Mouse (Mus musculus): ENCODE results near the gene Vmn1r9. TPM values are rescaled to one million over a fixed set of nuclear protein-coding genes. Genes with fewer than 3 reads are reported as not detected.
"Not testable (repeated sequence)": the region's sequence is repeated elsewhere in the genome, so short reads cannot be mapped to it uniquely, and the experiment has no call there.

Vmn1r9 gene
- polyA plus RNA-seq (2015; fragmentation: Nextera tagmentation; extraction: Ambion mirVana): not detected in 2 replicates

DNA sequence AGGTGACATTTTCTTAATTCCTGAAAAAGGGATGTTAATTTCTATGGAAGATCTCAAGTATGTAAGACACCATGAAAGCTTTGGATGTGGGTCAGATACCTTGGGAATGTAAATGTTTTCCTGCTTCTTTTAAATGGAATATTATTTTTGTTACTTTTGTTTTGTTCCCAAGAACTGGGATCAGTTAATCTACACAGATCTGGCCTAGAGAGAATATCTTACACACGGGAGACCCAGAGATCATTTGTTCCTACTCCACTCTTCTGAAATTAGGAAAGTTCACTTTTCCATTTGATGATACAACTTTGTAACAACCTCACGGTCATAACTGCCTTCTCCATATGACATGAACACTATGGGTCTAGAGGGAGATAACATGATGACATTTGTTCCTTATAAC is at the start of gene Vmn1r9:
Gene Vmn1r9 (plus strand): TSS at position 301 of the 400 bp plus-strand sequence.
- WGBS: 90% methylated on average over 2 of the region's 2 CpGs
- Histone ChIP-seq H3K4me2 (no peak within 1 kb of the TSS), H3K27me3 (no peaks in the 10 kb centered on the region), H3K9ac (no peak within 1 kb of the TSS), H3K9me3 (replicated peaks) (no peaks in the 10 kb centered on the region), H3K4me1 (no peaks in the 10 kb centered on the region), H3K36me3 (ENCODE audit: poor library complexity, severe bottlenecking) (no peaks in the 10 kb centered on the region), H3K4me3 (no peak within 1 kb of the TSS), H3K27ac (no peak within 1 kb of the TSS)
- no peak for ATAC-seq

- not testable (repeated sequence) for H3K4me2 ChIP-seq, H3K27me3 ChIP-seq
Observed at GRCm38 (mm10) chr6:57025224-57025623, 41.4 kb upstream of the Vmn1r9 start, which contains the start of gene Vmn1r7. TSS of gene Vmn1r7 (minus strand) at chr6:57025324.

GRCm38 (mm10) chr6:57031984-57032383 is 34.6 kb upstream of the Vmn1r9 start, which contains the start of gene Vmn1r8:
TSS of gene Vmn1r8 (plus strand) at chr6:57032284.
- no peaks in the 10 kb centered on the region for H3K27me3 ChIP-seq
- ATAC-seq: no peak
- no peaks in the 10 kb centered on the region for H3K36me3 ChIP-seq (ENCODE audit: poor library complexity, severe bottlenecking)
- H3K9ac ChIP-seq: no peak within 1 kb of the TSS
- no peak within 1 kb of the TSS for H3K4me2 ChIP-seq
- H3K9me3 ChIP-seq (replicated peaks): no peaks in the 10 kb centered on the region
- no peak within 1 kb of the TSS for H3K27ac ChIP-seq
- no peak within 1 kb of the TSS for H3K4me3 ChIP-seq
- H3K4me1 ChIP-seq: no peaks in the 10 kb centered on the region

More at GRCm38 (mm10) chr6:57025224-57025623, 41.4 kb upstream of the Vmn1r9 start, which contains the start of gene Vmn1r7:
- H3K4me1 ChIP-seq; H3K36me3 ChIP-seq (ENCODE audit: poor library complexity, severe bottlenecking); H3K4me3 ChIP-seq; ATAC-seq; H3K27ac ChIP-seq; H3K9me3 ChIP-seq (replicated peaks); H3K9ac ChIP-seq: not testable (repeated sequence)
- WGBS: 87% methylated on average over 2 of the region's 2 CpGs

DNA sequence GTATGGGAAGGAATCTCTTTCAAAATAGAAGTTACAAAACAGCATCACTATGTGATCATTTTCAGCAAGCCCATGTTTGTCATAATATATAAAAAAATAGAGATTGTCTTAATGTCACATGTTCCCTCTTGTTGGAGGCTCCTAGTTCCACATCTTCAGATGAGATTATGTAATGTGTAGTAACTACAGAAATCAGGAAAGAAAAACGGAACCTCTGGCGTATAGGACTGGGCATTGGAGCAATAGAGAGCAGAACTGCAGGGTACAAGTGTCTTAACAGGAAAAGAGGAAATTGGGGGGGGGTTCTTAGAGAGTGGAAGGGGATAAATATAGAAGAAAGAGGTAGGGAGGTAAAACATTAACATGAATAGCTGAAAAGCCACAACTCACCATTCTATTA is 31.9 kb upstream of the Vmn1r9 start:
- Histone ChIP-seq H3K9me3 (replicated peaks) (no peaks in the 10 kb centered on the region), H3K4me3 (no peak overlapping the region), H3K4me1 (no peaks in the 10 kb centered on the region), H3K36me3 (ENCODE audit: poor library complexity, severe bottlenecking) (no peaks in the 10 kb centered on the region), H3K27ac (no peak overlapping the region), H3K4me2 (no peak overlapping the region), H3K27me3 (no peaks in the 10 kb centered on the region), H3K9ac (no peak overlapping the region)
- WGBS: 84% methylated on average over 2 of the region's 2 CpGs
- no peak for ATAC-seq

- H3K27me3 ChIP-seq: no peaks in the 10 kb centered on the region
- no peaks in the 10 kb centered on the region for H3K36me3 ChIP-seq (ENCODE audit: poor library complexity, severe bottlenecking)
- H3K27ac ChIP-seq: no peak overlapping the region
- ATAC-seq: no peak
- H3K4me3 ChIP-seq: no peak overlapping the region
- no peaks in the 10 kb centered on the region for H3K9me3 ChIP-seq (replicated peaks)
- H3K4me2 ChIP-seq: no peak overlapping the region
- H3K9ac ChIP-seq: no peak overlapping the region
- H3K4me1 ChIP-seq: no peaks in the 10 kb centered on the region
Observed at GRCm38 (mm10) chr6:57063730-57064129, 2.9 kb upstream of the Vmn1r9 start.

DNA sequence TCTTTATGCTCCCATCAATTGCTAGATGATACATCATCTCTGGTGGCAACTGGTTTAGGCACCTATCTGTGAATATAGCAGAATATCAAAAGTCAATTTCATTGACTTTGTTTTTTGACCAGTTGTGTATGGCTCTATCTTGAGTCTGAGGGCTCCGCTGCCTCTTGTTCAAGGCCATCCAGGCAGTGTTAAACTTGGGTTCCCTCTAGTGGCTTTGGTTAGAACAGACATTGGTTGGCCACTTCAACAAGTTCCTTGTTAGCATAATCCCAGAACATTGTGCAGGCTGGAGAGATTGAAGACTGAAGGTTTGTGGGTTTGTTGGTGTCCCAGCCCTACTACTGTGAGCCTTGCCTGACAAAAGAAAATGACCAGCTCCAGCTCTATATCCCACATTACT is 39.8 kb downstream of the Vmn1r9 start:
- 67% methylated on average over 1 of the region's 1 CpGs for WGBS
- no peak for ATAC-seq

GRCm38 (mm10) chr6:57109154-57109553 is 42.6 kb downstream of the Vmn1r9 start, which contains the start of gene Vmn1r10:
TSS of gene Vmn1r10 (plus strand) at chr6:57109454.
- 83% methylated on average over 3 of the region's 3 CpGs for WGBS

More for the DNA sequence above, 39.8 kb downstream of the Vmn1r9 start:
- H3K4me1 ChIP-seq: no peaks in the 10 kb centered on the region
- no peak overlapping the region for H3K9ac ChIP-seq
- H3K27ac ChIP-seq: no peak overlapping the region
- no peaks in the 10 kb centered on the region for H3K9me3 ChIP-seq (replicated peaks)
- H3K27me3 ChIP-seq: no peaks in the 10 kb centered on the region
- no peak overlapping the region for H3K4me2 ChIP-seq
- no peak overlapping the region for H3K4me3 ChIP-seq
- H3K36me3 ChIP-seq (ENCODE audit: poor library complexity, severe bottlenecking): no peaks in the 10 kb centered on the region

More at GRCm38 (mm10) chr6:57109154-57109553, 42.6 kb downstream of the Vmn1r9 start, which contains the start of gene Vmn1r10:
- H3K27me3 ChIP-seq: no peaks in the 10 kb centered on the region
- no peak within 1 kb of the TSS for H3K27ac ChIP-seq
- no peak for ATAC-seq
- H3K9ac ChIP-seq: no peak within 1 kb of the TSS
- no peaks in the 10 kb centered on the region for H3K9me3 ChIP-seq (replicated peaks)
- no peak within 1 kb of the TSS for H3K4me3 ChIP-seq
- H3K4me2 ChIP-seq: no peak within 1 kb of the TSS
- H3K36me3 ChIP-seq (ENCODE audit: poor library complexity, severe bottlenecking): no peaks in the 10 kb centered on the region
- no peaks in the 10 kb centered on the region for H3K4me1 ChIP-seq

Other genes with a start within 250 kb of the Vmn1r9 start
- 24.4 and 27.7 TPM in 2 replicates for gene Fkbp9, start 234.7 kb upstream of the Vmn1r9 start, polyA plus RNA-seq (2015; fragmentation: Nextera tagmentation; extraction: Ambion mirVana)
- gene Nt5c3, start 142.9 kb upstream of the Vmn1r9 start, polyA plus RNA-seq (2015; fragmentation: Nextera tagmentation; extraction: Ambion mirVana): 110 TPM in 2 replicates
- 0.59 and 0.65 TPM in 2 replicates for gene Vmn1r4, start 142.8 kb upstream of the Vmn1r9 start, polyA plus RNA-seq (2015; fragmentation: Nextera tagmentation; extraction: Ambion mirVana)
- not detected in 2 replicates for gene Vmn1r5, start 96.5 kb upstream of the Vmn1r9 start, polyA plus RNA-seq (2015; fragmentation: Nextera tagmentation; extraction: Ambion mirVana)
- not detected in 2 replicates for gene Vmn1r6, start 69.5 kb upstream of the Vmn1r9 start, polyA plus RNA-seq (2015; fragmentation: Nextera tagmentation; extraction: Ambion mirVana)
- not detected in 2 replicates for gene Vmn1r7, start 41.5 kb upstream of the Vmn1r9 start, polyA plus RNA-seq (2015; fragmentation: Nextera tagmentation; extraction: Ambion mirVana)
- not detected in 2 replicates for gene Vmn1r8, start 34.5 kb upstream of the Vmn1r9 start, polyA plus RNA-seq (2015; fragmentation: Nextera tagmentation; extraction: Ambion mirVana)
- gene Vmn1r10, start 42.7 kb downstream of the Vmn1r9 start, polyA plus RNA-seq (2015; fragmentation: Nextera tagmentation; extraction: Ambion mirVana): not detected in 2 replicates
- gene Vmn1r11, start 66.7 kb downstream of the Vmn1r9 start, polyA plus RNA-seq (2015; fragmentation: Nextera tagmentation; extraction: Ambion mirVana): not detected in 2 replicates
- gene Vmn1r12, start 90.1 kb downstream of the Vmn1r9 start, polyA plus RNA-seq (2015; fragmentation: Nextera tagmentation; extraction: Ambion mirVana): not detected in 2 replicates
- not detected in 2 replicates for gene Vmn1r13, start 136.5 kb downstream of the Vmn1r9 start, polyA plus RNA-seq (2015; fragmentation: Nextera tagmentation; extraction: Ambion mirVana)
- gene Vmn1r14, start 164.9 kb downstream of the Vmn1r9 start, polyA plus RNA-seq (2015; fragmentation: Nextera tagmentation; extraction: Ambion mirVana): not detected in 2 replicates
- gene Vmn1r15, start 191.2 kb downstream of the Vmn1r9 start, polyA plus RNA-seq (2015; fragmentation: Nextera tagmentation; extraction: Ambion mirVana): not detected in 2 replicates